Mouse (Mus musculus) right cerebral cortex, postnatal 36 days (tissue): ENCODE data around the gene Tspan18.

Experiments used
- DNase-seq, 2 experiments: peaks; one replicate each; pipeline ENCODE4 v3.0.0; 2022; ENCODE audit warnings: low spot score in 2 of 2, mixed read lengths in 1 of 2

Tspan18 gene

DNA sequence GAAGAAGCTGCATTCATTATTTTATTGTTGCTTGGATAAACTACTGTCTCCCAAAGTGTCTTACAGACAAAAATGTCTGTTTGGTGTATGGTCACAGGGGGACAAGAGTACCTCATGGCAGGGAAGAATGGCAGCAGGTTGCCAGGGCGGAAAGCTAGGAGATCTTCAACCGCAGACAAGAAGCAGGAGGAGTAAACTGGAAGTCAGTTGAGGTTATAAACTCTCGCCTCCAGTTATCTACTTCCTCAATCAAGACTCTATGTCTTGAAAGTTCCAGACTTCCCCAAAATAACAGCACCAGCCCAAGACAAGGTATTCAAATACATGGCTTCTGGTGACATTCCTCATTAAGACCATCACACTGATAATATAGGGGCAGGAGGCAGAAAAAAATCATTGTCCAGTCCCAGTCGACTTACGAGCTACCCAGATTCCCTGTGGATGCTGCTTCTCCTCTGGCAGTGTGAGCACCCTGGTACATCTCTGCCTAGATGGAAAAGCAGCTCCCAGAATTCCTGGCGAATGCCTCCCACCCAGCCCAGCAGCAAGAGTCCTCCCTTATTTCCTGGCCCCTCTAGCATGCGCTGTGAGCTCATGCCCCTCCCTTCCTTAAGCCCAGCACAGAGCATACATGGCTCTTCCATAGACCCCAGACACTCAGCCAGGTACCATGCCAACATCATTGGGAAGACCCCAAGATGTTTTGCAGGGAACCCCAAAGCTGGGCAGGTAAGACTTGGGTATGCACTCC, 172.2 kb downstream of the Tspan18 start:
- DNase-seq, result no peak

- DNase-seq, result no peak
These were observed 173.8 kb downstream of the Tspan18 start for GRCm38 (mm10) chr2:93160467-93161035.

- no peak for DNase-seq
These were observed 179.7 kb downstream of the Tspan18 start for GRCm38 (mm10) chr2:93154486-93155032.

- no peak for DNase-seq
These were observed 180.5 kb downstream of the Tspan18 start for GRCm38 (mm10) chr2:93153833-93154232.

DNA sequence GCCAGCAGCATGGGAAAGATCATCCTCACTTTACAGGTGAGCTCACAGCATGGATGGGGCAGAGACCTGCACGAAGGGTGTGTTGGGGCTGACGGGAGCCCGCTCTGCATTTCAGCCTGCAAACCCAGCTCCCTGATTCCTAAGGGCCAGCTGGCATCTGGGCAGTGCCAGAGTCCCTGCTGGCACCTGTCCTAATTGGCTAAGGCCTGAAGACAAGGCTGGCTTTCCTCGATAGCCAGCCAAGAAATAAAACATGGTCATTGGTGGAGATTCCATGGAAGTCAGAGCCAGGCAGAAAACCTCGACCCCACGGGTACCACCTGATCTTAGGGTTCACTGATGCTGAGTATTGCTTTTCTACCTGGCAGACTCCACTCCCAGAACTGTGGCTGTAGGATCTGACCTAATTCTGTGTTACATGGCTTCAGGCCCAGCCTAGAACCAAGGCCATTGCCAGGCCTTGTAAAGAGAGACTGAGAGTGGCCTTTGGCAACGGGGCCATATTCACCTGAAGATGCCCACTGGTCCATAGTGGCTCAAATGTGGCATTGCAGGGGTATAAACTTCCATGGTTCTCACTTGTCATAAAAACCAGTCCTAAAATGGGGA, 181.3 kb downstream of the Tspan18 start:
- no peak for DNase-seq

- no peak for DNase-seq
These were observed 182.1 kb downstream of the Tspan18 start for GRCm38 (mm10) chr2:93152191-93152601.
